Mouse (Mus musculus): ENCODE measurements around the gene Atp23.
"Not testable (repeated sequence)": the region's sequence is repeated elsewhere in the genome, so short reads cannot be mapped to it uniquely, and the experiment has no call there.

The Atp23 gene

GRCm38 (mm10) chr10:126826982-126827381, 74.2 kb downstream of the Atp23 start:
- no peak for DNase-seq (ENCODE audit: low read depth, low spot score)

- DNase-seq (ENCODE audit: low read depth, low spot score): not testable (repeated sequence)
Measured at GRCm38 (mm10) chr10:126826216-126826615, 74.9 kb downstream of the Atp23 start.

- peak; percentile 30 for DNase-seq (ENCODE audit: low read depth, low spot score)
Measured at GRCm38 (mm10) chr10:126822418-126822817, 78.7 kb downstream of the Atp23 start.
